Mouse (Mus musculus): Measurements from ENCODE around the gene Zmynd15. TPM values are rescaled to one million over a fixed set of nuclear protein-coding genes. Genes with fewer than 3 reads are reported as not detected.
A peak's percentile ranks its signal among the peaks of the same experiment; 100 is the strongest.
"Not testable (repeated sequence)": the region's sequence is repeated elsewhere in the genome, so short reads cannot be mapped to it uniquely, and the experiment has no call there.

Zmynd15 gene
- polyA plus RNA-seq, 1 experiment from 2014 or later, result 1.1 TPM

DNA sequence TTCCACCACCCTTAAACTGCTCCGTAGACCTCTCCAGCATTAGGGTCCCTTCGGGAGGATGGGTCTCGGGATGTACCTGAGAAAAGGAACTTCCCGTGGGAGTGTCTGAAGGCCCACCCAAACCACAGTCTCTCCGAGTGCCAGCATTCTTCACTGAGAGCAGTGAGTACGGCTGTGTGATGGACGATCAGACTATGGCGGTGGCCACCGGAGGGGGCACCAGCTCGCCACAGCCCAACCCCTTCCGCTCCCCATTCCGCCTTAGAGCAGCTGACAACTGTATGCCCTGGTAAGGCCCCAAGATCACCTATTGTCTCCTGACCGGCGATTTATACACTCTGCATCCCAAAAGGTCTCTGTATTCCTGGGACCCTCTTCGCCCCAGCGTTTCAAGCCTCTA, 6.0 kb downstream of the Zmynd15 start:
- no peak overlapping the region for H3K9ac ChIP-seq (ENCODE audit: low read depth, low read length)
- H3K4me3 ChIP-seq (ENCODE audit: low read length), result 0 out of 2 replicates have a peak overlapping the region, but pooled peaks have one; percentile 30
- peaks cover 16% of the 10 kb centered on the region for H3K4me1 ChIP-seq (ENCODE audit: control insufficient read depth, insufficient read depth, low read length)
- no peaks in the 10 kb centered on the region for H3K36me3 ChIP-seq (ENCODE audit: control insufficient read depth, insufficient read depth, low read length)
- H3K27ac ChIP-seq (ENCODE audit: low read length), result no peak overlapping the region
- WGBS, result 40% methylated on average over 16 of the region's 16 CpGs
- ATAC-seq, result no peak; the same call in 1 of the 2 replicates
- H3K27me3 ChIP-seq (replicated peaks; ENCODE audit: control insufficient read depth, insufficient read depth, low read length), result peaks cover 17% of the 10 kb centered on the region; the same call in 1 of the 2 replicates
- H3K9me3 ChIP-seq (ENCODE audit: control insufficient read depth, low read length), result no peaks in the 10 kb centered on the region
- H3K4me2 ChIP-seq (ENCODE audit: low read depth, low read length), result peak overlapping the region; percentile 57

GRCm38 (mm10) chr11:70465824-70466223, 6.6 kb downstream of the Zmynd15 start:
- peak; percentile 26; the same call in 1 of the 2 replicates for ATAC-seq
- H3K9ac ChIP-seq (ENCODE audit: low read depth, low read length), result peak overlapping the region; percentile 58

GRCm38 (mm10) chr11:70467902-70468619, 8.8 kb downstream of the Zmynd15 start:
- WGBS, result 71% methylated on average over 5 of the region's 5 CpGs
- Histone ChIP-seq H3K36me3 (ENCODE audit: control insufficient read depth, insufficient read depth, low read length) (no peaks in the 10 kb centered on the region), H3K4me3 (ENCODE audit: low read length) (no peak overlapping the region), H3K4me2 (ENCODE audit: low read depth, low read length) (no peak overlapping the region), H3K9me3 (ENCODE audit: control insufficient read depth, low read length) (no peaks in the 10 kb centered on the region), H3K27me3 (replicated peaks; ENCODE audit: control insufficient read depth, insufficient read depth, low read length) (peaks cover 17% of the 10 kb centered on the region; the same call in 1 of the 2 replicates), H3K9ac (ENCODE audit: low read depth, low read length) (no peak overlapping the region), H3K4me1 (ENCODE audit: control insufficient read depth, insufficient read depth, low read length) (peaks cover 16% of the 10 kb centered on the region), H3K27ac (ENCODE audit: low read length) (peak overlapping the region; percentile 14; the same call in 1 of the 2 replicates)
- ATAC-seq, result no peak

More at GRCm38 (mm10) chr11:70465824-70466223, 6.6 kb downstream of the Zmynd15 start:
- Histone ChIP-seq H3K27ac (ENCODE audit: low read length) (no peak overlapping the region), H3K27me3 (replicated peaks; ENCODE audit: control insufficient read depth, insufficient read depth, low read length) (peaks cover 17% of the 10 kb centered on the region; the same call in 1 of the 2 replicates), H3K4me1 (ENCODE audit: control insufficient read depth, insufficient read depth, low read length) (peaks cover 16% of the 10 kb centered on the region), H3K9me3 (ENCODE audit: control insufficient read depth, low read length) (no peaks in the 10 kb centered on the region), H3K4me3 (ENCODE audit: low read length) (peak overlapping the region; percentile 30), H3K4me2 (ENCODE audit: low read depth, low read length) (peak overlapping the region; percentile 57), H3K36me3 (ENCODE audit: control insufficient read depth, insufficient read depth, low read length) (no peaks in the 10 kb centered on the region)
- 10% methylated on average over 23 of the region's 23 CpGs for WGBS

DNA sequence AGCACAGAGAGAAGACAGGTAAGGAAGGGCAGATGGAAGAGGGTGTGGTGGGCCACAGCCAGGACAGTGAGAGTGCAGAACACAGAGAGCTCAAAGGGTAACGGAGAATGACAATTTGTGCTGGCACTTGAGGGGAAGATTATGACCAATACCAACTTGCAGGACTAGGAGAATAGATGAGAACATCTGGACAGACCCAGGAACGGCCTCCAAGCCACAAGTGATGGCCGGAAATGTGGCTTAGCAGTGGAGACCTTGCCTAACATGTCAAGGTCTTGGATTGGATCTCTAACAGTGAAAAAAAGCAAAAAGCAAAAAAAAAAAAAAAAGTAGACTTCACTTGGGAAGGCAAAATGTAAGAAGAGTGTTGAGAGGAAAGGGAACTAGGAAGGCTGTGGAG, 10.5 kb downstream of the Zmynd15 start:
- Histone ChIP-seq H3K4me3 (ENCODE audit: low read length) (no peak overlapping the region), H3K4me2 (ENCODE audit: low read depth, low read length) (no peak overlapping the region), H3K4me1 (ENCODE audit: control insufficient read depth, insufficient read depth, low read length) (peaks cover 21% of the 10 kb centered on the region), H3K9me3 (ENCODE audit: control insufficient read depth, low read length) (no peaks in the 10 kb centered on the region), H3K27me3 (replicated peaks; ENCODE audit: control insufficient read depth, insufficient read depth, low read length) (peaks cover 5% of the 10 kb centered on the region; the same call in 1 of the 2 replicates), H3K36me3 (ENCODE audit: control insufficient read depth, insufficient read depth, low read length) (no peaks in the 10 kb centered on the region), H3K9ac (ENCODE audit: low read depth, low read length) (no peak overlapping the region), H3K27ac (ENCODE audit: low read length) (no peak overlapping the region)
- 86% methylated on average over 3 of the region's 3 CpGs for WGBS
- ATAC-seq, result no peak

DNA sequence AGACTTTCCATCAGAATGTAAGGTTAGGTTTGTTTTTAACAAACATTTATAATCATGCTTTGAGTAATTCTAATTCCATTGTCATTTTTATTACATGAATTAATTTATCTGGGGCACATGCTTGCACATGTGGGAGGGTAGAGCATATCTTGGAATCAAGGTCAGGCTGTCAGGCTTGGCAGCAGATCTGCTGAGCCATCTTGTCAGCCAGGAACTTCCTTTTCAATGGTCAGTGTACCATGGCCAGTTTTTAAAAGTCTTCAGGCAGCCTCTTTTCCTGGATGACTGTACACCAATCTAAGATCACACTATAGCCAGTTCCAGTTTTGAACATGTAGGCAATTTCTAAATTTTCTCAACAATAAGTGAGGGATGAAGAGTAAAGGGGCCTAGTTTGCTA, 13.5 kb downstream of the Zmynd15 start:
- H3K4me2 ChIP-seq (ENCODE audit: low read depth, low read length), result no peak overlapping the region
- ATAC-seq, result no peak
- H3K36me3 ChIP-seq (ENCODE audit: control insufficient read depth, insufficient read depth, low read length), result no peaks in the 10 kb centered on the region
- no peak overlapping the region for H3K9ac ChIP-seq (ENCODE audit: low read depth, low read length)
- no peaks in the 10 kb centered on the region for H3K27me3 ChIP-seq (replicated peaks; ENCODE audit: control insufficient read depth, insufficient read depth, low read length)
- no peak overlapping the region for H3K4me3 ChIP-seq (ENCODE audit: low read length)
- peaks cover 18% of the 10 kb centered on the region for H3K4me1 ChIP-seq (ENCODE audit: control insufficient read depth, insufficient read depth, low read length)
- no peak overlapping the region for H3K27ac ChIP-seq (ENCODE audit: low read length)
- H3K9me3 ChIP-seq (ENCODE audit: control insufficient read depth, low read length), result no peaks in the 10 kb centered on the region

- ATAC-seq, result not testable (repeated sequence)
- 82% methylated on average over 5 of the region's 5 CpGs for WGBS
Observed at GRCm38 (mm10) chr11:70473291-70473690, 14.1 kb downstream of the Zmynd15 start.

GRCm38 (mm10) chr11:70474872-70475534, 15.8 kb downstream of the Zmynd15 start:
- Histone ChIP-seq H3K9ac (ENCODE audit: low read depth, low read length) (no peak overlapping the region), H3K27me3 (replicated peaks; ENCODE audit: control insufficient read depth, insufficient read depth, low read length) (no peaks in the 10 kb centered on the region), H3K4me2 (ENCODE audit: low read depth, low read length) (peak overlapping the region; percentile 35; the same call in 1 of the 2 replicates), H3K36me3 (ENCODE audit: control insufficient read depth, insufficient read depth, low read length) (no peaks in the 10 kb centered on the region), H3K4me3 (ENCODE audit: low read length) (no peak overlapping the region), H3K9me3 (ENCODE audit: control insufficient read depth, low read length) (no peaks in the 10 kb centered on the region), H3K4me1 (ENCODE audit: control insufficient read depth, insufficient read depth, low read length) (peaks cover 12% of the 10 kb centered on the region), H3K27ac (ENCODE audit: low read length) (peak overlapping the region; percentile 78)
- ATAC-seq, result peak; percentile 82
- 53% methylated on average over 12 of the region's 12 CpGs for WGBS

More at GRCm38 (mm10) chr11:70473291-70473690, 14.1 kb downstream of the Zmynd15 start:
- H3K27me3 ChIP-seq (replicated peaks; ENCODE audit: control insufficient read depth, insufficient read depth, low read length); H3K4me2 ChIP-seq (ENCODE audit: low read depth, low read length); H3K9me3 ChIP-seq (ENCODE audit: control insufficient read depth, low read length); H3K4me3 ChIP-seq (ENCODE audit: low read length); H3K36me3 ChIP-seq (ENCODE audit: control insufficient read depth, insufficient read depth, low read length); H3K9ac ChIP-seq (ENCODE audit: low read depth, low read length); H3K27ac ChIP-seq (ENCODE audit: low read length): not testable (repeated sequence)
- peaks cover 18% of the 10 kb centered on the region for H3K4me1 ChIP-seq (ENCODE audit: control insufficient read depth, insufficient read depth, low read length)

- no peaks in the 10 kb centered on the region for H3K4me1 ChIP-seq (ENCODE audit: control insufficient read depth, insufficient read depth, low read length)
- H3K27ac ChIP-seq (ENCODE audit: low read length), result no peak overlapping the region
- no peaks in the 10 kb centered on the region for H3K27me3 ChIP-seq (replicated peaks; ENCODE audit: control insufficient read depth, insufficient read depth, low read length)
- no peak overlapping the region for H3K4me3 ChIP-seq (ENCODE audit: low read length)
- ATAC-seq, result no peak
- H3K9ac ChIP-seq (ENCODE audit: low read depth, low read length), result no peak overlapping the region
- no peaks in the 10 kb centered on the region for H3K36me3 ChIP-seq (ENCODE audit: control insufficient read depth, insufficient read depth, low read length)
- 42% methylated on average over 2 of the region's 2 CpGs for WGBS
- H3K4me2 ChIP-seq (ENCODE audit: low read depth, low read length), result no peak overlapping the region
- no peaks in the 10 kb centered on the region for H3K9me3 ChIP-seq (ENCODE audit: control insufficient read depth, low read length)
Observed at GRCm38 (mm10) chr11:70485498-70485897, 26.3 kb downstream of the Zmynd15 start.

DNA sequence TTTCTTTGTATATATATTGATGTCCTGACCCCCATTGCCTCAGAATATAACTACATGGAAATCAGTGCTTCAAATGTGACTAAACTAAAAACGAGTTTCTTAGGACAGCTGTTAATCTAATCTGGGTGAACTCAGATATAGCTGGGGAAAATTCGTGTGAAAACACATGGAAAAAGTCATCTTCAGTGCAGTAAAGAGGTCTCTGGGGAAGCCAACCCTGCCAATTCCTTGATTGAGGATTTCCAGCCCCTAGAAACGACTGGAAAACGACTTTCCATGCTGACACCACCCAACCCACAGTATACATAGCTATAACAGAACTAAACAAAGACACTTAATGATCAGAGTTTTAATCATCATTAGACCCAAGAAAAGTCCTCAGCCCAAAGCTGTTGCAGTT, 28.6 kb downstream of the Zmynd15 start:
- Histone ChIP-seq H3K9me3 (ENCODE audit: control insufficient read depth, low read length) (no peaks in the 10 kb centered on the region), H3K4me1 (ENCODE audit: control insufficient read depth, insufficient read depth, low read length) (no peaks in the 10 kb centered on the region), H3K36me3 (ENCODE audit: control insufficient read depth, insufficient read depth, low read length) (no peaks in the 10 kb centered on the region), H3K27me3 (replicated peaks; ENCODE audit: control insufficient read depth, insufficient read depth, low read length) (no peaks in the 10 kb centered on the region), H3K27ac (ENCODE audit: low read length) (no peak overlapping the region), H3K9ac (ENCODE audit: low read depth, low read length) (no peak overlapping the region), H3K4me3 (ENCODE audit: low read length) (no peak overlapping the region), H3K4me2 (ENCODE audit: low read depth, low read length) (no peak overlapping the region)
- no peak for ATAC-seq
- WGBS, result 50% methylated on average over 4 of the region's 4 CpGs
